Mouse (Mus musculus) adrenal gland, adult (tissue): ENCODE results near the gene Lmbr1.
A peak's percentile ranks its signal among the peaks of the same experiment; 100 is the strongest.
"Not testable (repeated sequence)": the region's sequence is repeated elsewhere in the genome, so short reads cannot be mapped to it uniquely, and the experiment has no call there.

ENCODE experiments used
- DNase-seq, 2 experiments: peaks; one replicate each; pipeline ENCODE4 v3.0.0; 2022 to 2023; ENCODE audit warnings: low spot score in 1 of 2; ENCODE audit not compliant: inconsistent age in 2 of 2

Lmbr1 gene

DNA sequence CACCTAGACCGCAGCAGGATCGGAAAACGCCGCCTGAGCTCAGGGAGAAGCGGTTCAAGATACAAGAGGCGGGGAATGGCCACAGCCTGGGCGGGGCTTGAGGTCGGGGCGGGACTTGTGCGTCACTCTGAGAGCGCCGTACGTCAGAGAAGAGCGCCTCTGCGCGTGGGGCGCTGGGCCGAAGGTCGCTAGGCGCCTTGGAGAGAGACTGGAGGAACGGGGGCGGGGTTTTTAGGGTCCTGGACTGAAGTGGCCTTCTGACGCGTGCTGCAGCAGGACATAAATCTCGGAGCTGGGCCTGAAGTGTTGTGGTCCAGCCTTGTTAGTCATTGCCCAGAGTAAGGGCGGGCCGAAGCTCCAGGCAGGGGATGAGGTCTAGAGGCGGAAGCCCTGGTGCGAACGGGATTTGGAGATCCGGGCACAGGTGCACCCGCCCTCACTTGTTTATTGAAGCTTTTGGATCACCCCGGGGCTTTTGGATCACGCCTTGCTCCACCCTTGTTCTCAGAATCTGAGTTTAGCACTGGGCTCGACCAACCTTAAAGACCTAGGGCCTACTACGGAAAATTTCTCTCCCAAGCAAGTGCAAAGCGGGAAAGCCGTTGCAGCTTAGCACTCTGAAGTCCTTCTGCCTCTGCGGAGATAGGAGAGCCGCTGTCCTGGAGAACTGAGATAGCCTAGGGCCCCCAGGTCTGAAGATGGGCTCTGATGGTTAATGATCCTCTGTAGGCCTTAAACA, at the start of gene Lmbr1:
Gene Lmbr1 (minus strand): TSS at position 93 of the 739 bp plus-strand sequence.
- peak; percentile 95 to 99 for DNase-seq

GRCm38 (mm10) chr5:29423330-29423729, 45.1 kb upstream of the Lmbr1 start:
- not testable (repeated sequence) for DNase-seq

- peak in 1 of 2 experiments; percentile 52 for DNase-seq
Observed at GRCm38 (mm10) chr5:29413041-29413440, 34.9 kb upstream of the Lmbr1 start.

DNA sequence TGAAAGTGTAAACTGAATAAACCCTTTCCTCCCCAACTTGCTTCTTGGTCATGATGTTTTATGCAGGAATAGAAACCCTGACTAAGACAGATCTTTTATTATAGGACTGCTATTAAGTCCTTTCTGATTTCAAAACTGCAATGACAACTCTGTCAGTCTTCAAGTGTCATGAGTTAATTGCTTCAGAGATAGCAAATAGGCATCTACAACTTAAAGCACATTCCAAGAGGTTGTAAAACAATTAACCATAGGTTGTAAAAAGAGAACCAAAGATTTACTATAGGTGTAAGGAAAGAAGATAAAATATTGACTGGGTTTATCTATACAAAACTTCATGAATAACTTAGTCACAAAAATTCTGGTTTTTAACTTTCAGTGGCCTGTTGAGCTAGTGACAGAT, 32.7 kb upstream of the Lmbr1 start:
- DNase-seq: no peak

- DNase-seq: peak; percentile 75 to 90
Observed at GRCm38 (mm10) chr5:29398427-29398826, 20.2 kb upstream of the Lmbr1 start.

GRCm38 (mm10) chr5:29388944-29389765, 11.0 kb upstream of the Lmbr1 start:
- peak; percentile 77 to 93 for DNase-seq

DNA sequence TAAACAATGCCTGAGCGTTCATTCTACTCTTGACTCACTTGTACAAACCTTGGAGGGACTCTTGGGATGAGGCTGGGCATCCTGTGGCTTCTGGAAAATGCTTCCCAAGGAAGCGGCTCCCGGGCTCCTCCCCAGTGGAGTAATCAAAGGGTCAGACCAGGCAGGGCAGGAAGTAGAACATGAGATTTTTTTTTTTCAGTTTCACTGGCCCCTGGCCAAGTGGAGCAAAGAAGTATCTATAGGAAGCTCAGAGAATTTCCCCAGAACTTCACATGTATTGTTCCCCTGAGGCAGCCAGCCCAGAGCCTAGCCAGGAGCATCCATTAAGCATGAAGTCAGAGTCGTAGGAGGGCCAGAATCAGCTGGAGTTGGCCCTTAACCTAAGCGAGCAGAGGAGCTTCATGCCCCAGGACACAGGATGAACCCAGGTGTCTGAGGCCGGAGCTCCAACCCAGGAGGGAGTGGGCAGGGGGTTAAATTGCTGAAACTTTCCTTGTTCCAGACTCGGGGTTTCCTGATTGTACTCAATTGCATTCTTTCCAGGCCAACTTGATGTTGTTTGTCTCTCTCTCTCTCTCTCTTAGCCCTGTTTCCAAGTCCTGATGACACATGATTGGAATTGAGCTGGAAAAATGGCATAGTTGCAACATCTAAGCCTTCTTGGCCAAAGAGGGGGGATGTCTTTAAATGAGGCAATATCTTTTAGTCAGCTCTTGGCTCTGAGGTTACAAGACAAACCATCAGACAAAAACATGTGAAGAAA, 10.2 kb upstream of the Lmbr1 start:
- peak in 1 of 2 experiments; percentile 61 for DNase-seq

DNA sequence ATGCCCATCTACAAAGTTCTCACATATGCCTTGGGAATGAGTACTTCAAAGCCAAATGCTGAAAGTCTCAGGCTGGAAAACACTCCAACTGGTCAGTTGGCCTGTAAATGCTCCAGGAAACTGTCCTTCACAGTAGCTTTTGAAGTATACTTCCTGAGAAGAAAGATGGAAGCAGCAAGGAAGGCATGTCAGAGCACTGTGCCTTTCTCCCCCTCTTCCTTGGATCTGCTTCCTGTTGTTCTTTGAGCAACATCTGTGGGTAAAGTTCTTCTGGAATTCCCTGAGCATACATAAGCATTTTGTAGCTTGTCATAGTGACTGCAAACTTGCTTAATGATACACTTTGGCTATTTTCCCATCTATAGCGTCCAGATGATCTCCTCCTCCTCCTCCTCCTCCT, 9.4 kb upstream of the Lmbr1 start:
- no peak for DNase-seq

DNA sequence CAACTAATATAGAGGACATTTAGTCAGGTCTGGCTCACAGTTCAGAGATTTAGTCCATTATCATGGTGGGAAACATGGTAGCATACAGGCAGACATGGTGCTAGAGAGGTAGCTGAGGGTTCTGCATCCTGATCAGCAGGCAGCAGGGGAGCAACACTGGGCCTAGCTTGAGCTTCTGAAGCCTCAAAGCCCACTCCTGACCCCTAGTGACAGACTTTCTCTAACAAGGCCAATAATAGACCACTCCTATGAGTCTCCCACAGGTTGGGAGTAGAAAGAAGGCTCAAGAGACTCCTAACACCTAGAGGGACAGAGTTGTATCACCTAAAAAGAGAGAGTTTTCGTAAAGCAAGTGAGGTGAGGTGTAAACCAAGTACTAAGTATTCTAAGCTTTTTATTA, 4.6 kb upstream of the Lmbr1 start:
- DNase-seq: no peak

- no peak for DNase-seq
Observed at GRCm38 (mm10) chr5:29380091-29380490, 1.9 kb upstream of the Lmbr1 start.

DNA sequence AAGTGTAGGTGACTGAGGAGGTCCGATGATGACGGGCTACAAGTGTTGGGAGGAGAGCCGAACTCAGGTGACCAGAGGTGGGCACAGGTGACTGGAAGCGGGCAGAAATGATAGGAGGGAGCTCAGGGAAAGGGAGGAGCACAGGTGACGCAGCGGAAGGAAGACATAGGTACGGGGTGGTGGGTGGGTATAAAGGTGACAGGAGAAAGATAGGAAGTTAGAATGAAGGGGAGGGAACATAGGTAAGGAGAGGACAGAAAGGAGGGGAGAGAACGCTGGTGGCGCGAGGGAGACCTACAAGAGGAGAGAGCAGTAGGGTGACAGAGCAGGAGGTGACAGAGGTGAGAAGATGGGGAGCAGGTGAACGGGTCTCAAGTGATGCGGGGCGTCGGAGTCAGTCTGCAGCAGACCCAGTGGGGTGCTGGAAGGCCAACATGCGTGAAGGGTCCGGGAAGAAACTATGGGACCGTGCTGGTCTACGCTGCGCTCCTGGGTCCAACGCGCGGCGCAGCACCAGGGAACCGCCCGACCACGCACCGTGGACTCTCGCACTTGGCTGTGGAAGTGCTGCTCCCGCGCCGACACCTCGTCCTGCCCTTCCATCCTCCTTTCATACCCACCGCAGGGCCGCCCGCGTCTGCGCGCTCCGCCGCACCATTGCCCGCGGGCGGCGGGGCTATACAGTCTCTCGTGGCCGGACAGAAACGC, 446 bp downstream of the Lmbr1 start:
- no peak for DNase-seq

DNA sequence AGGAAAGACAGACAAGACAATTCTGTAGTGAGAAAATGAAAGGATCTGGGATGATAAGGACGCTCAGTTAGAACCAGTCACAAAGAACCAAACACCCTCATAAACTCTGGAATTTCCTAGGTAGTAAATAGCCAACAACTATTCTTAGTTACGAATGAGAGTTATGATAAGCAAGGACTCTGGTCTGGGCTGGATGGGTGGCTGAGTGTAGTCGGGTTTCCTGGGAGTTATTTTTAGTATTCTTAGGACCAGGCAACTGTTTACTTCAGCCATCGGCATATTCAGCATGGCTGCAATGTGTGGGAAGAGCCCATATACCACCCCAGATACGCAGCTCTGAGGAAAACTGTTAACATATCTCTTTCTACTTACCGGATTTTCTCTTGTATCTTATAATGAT, 14.7 kb downstream of the Lmbr1 start:
- no peak for DNase-seq

DNA sequence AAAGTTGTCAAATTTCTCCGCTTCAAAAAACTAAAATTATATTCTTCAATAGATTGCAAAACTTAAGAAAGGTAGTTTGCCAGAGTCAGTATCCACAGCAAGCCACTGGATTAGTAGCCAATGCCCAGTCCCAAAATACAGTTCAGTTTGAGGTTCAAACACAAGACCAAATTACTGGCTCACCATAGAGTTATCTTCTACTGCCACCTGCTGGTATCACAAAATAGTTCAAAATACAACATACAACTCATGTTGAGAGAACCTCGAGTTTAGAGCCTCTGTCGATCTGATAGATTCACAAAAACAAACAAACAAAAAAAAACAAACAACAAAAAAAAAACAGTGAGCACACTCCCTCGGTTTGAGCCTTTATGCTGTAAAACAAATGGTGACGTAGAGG, 42.4 kb downstream of the Lmbr1 start:
- peak in 1 of 2 experiments; percentile 78 for DNase-seq

DNA sequence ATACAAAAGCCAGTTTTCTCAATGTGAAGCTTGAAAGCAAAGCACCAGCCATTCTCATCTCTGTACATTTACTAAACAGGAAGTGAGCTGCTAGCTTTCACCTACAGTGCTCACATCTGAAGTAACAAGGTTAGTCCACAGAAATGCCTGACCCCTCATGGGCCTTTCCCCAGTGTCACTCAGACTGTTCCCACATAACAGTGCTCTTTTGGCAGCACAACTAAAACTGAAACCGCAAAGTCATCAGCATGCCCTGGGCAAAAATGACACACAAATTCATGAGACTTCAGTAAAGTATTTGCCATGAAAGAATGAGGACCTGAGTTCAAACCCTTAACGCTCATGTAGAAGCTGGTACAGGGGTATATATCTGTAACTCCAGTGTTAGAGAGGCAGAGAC, 55.7 kb downstream of the Lmbr1 start:
- peak in 1 of 2 experiments; percentile 29 for DNase-seq

GRCm38 (mm10) chr5:29309191-29309590, 69.0 kb downstream of the Lmbr1 start:
- DNase-seq: peak; percentile 19 to 67

DNA sequence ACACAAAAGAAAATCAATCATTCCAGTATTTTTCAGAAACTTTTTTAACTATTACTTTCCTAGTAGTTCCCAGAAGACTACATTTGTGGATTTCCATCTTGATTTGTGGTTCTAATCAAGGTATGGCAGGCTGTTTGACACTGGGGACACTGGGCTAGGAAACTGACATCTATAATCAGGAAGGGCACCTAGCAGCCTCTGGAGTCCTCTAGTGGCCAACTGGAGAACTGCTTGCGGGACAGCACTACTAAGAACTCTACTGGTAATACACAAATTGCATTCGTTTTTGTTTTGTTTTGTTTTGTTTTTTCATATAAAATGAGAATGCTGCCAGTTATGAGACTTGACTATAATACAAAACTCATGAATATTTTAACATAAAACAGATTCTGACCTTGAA, 85.0 kb downstream of the Lmbr1 start:
- DNase-seq: peak; percentile 51 to 82

- no peak for DNase-seq
Observed at GRCm38 (mm10) chr5:29290110-29290509, 88.1 kb downstream of the Lmbr1 start.

DNA sequence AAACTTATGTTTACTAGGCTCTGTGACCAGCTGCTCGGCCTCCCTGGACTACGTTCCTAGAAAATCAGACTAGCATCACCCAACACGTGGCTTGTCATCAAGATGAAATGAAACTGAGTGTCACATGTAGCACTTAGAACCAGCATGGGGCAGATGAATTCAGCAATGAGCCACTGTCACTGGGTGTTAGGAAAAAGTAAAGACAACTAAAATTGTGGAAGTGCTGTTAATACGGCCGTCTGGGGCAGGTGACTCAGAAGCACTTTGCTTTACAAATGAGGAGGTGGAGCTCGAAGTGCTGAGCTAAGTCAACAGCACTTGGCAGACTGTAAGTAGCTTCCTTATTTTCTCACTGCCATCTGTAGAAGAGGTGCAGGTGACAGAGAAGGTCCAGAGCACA, 88.5 kb downstream of the Lmbr1 start:
- no peak for DNase-seq

DNA sequence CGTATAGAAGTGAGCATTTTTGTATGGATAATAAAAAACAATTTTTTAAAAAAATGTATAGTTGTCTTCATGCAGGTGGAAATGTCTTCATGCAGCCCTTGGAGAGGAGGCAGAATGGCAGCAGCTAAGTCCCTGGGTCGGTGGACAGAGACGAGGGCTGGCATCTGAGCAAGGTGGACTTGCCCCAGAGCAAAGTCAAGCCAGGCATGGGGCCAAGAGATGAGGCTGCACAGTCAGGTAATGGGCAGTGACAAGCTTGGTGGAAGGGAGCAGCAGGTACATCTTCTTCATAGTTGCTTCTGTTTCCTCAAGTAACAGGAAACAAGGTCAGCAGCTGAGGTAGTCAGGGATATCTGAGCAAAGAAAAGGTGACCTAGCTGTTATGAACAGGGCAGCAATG, 97.1 kb downstream of the Lmbr1 start:
- no peak for DNase-seq

DNA sequence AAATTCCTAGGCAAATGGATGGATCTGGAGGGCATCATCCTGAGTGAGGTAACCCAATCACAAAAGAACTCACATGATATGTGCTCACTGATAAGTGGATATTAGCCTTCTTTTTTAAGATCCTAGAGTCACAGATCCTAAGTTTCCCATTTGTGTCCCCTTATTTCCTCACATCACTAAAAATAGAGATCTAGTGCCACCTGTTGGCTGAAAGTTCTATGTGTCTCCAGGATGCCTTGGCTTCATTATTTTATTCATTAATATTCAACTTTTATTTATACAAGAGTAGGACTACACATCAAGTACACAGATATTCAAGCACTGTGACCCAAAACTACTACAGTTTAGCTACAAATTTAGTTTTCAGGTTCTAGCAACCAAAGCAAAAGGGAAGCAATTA, 103.4 kb downstream of the Lmbr1 start:
- peak in 1 of 2 experiments; percentile 72 for DNase-seq

- DNase-seq: peak in 1 of 2 experiments; percentile 32
Observed at GRCm38 (mm10) chr5:29273426-29273825, 104.8 kb downstream of the Lmbr1 start.
